Mouse (Mus musculus) hindbrain, embryonic 16.5 days (tissue): ENCODE data around the gene Galk1. TPM values are rescaled to one million over a fixed set of nuclear protein-coding genes. Genes with fewer than 3 reads are reported as not detected.

Experiments
- ATAC-seq: fragments of 200-750 bp; cut with Nextera tagmentation; 2 replicates; pipeline ENCODE4 v1.8.0; 2017; ENCODE audit warnings: moderate TSS enrichment, moderate library complexity
- H3K27ac ChIP-seq: fragments of 300-500 bp; sonication (generic); 2 replicates; pipeline ENCODE4 v1.5.1; 2014; ENCODE audit warnings: low read depth, mild to moderate bottlenecking, control low read depth, low read length, moderate library complexity
- H3K27me3 ChIP-seq: fragments of 300-500 bp; sonication (generic); replicated peaks from 2 replicates; pipeline ENCODE4 v1.6.1; 2014; ENCODE audit warnings: low read length; ENCODE audit not compliant: control insufficient read depth, insufficient read depth
- H3K36me3 ChIP-seq: fragments of 300-500 bp; sonication (generic); 2 replicates; pipeline ENCODE4 v1.6.1; 2014; ENCODE audit warnings: mild to moderate bottlenecking, low read length, moderate library complexity, mixed read lengths; ENCODE audit not compliant: control insufficient read depth, insufficient read depth
- H3K4me1 ChIP-seq: fragments of 300-500 bp; sonication (generic); 2 replicates; pipeline ENCODE4 v1.6.1; 2014; ENCODE audit warnings: low read depth, low read length; ENCODE audit not compliant: control insufficient read depth, insufficient read depth
- H3K4me2 ChIP-seq: fragments of 300-500 bp; sonication (generic); 2 replicates; pipeline ENCODE4 v1.6.1; 2014; ENCODE audit warnings: mild to moderate bottlenecking, low read length, control low read depth, moderate library complexity
- H3K4me3 ChIP-seq: fragments of 300-500 bp; sonication (generic); 2 replicates; pipeline ENCODE4 v1.5.1; 2014; ENCODE audit warnings: mild to moderate bottlenecking, low read length, control low read depth, moderate library complexity
- H3K9ac ChIP-seq: fragments of 300-500 bp; sonication (generic); 2 replicates; pipeline ENCODE4 v1.6.1; 2014; ENCODE audit warnings: low read depth, mild to moderate bottlenecking, control low read depth, low read length, moderate library complexity
- H3K9me3 ChIP-seq: fragments of 300-500 bp; sonication (generic); 2 replicates; pipeline ENCODE4 v1.6.1; 2014; ENCODE audit warnings: mild to moderate bottlenecking, low read length, moderate library complexity; ENCODE audit not compliant: control insufficient read depth
- WGBS: fragments of 180-500 bp; shearing (Covaris S2); extraction: QIAGEN DNeasy Blood & Tissue Kit; methylation state at CpG from one replicate; pipeline ENCODE4 v1.1.7; 2014; 5-methylcytosine and 5-hydroxymethylcytosine counted together
- polyA plus RNA-seq: library from polyadenylated mRNA; unstranded; fragments of >200 nt; fragmentation: Nextera tagmentation; extraction: Ambion mirVana; gene quantifications from 2 replicates; pipeline ENCODE4 v1.2.1, GENCODE M21; 2015

The Galk1 gene
- polyA plus RNA-seq, 1 experiment from 2014 or later, result 76.0 TPM

GRCm38 (mm10) chr11:115975083-115975420, 37.5 kb downstream of the Galk1 start:
- Histone ChIP-seq H3K27me3 (peaks cover 29% of the 10 kb centered on the region), H3K4me3 (peak overlapping the region; percentile 48), H3K9ac (peak overlapping the region; percentile 52), H3K4me2 (peak overlapping the region; percentile 75), H3K4me1 (peaks cover 9% of the 10 kb centered on the region), H3K36me3 (no peaks in the 10 kb centered on the region), H3K9me3 (no peaks in the 10 kb centered on the region), H3K27ac (peak overlapping the region; percentile 44; the same call in 1 of the 2 replicates)
- ATAC-seq, result peak; percentile 52; the same call in 1 of the 2 replicates
- 4% methylated on average over 14 of the region's 18 CpGs for WGBS

DNA sequence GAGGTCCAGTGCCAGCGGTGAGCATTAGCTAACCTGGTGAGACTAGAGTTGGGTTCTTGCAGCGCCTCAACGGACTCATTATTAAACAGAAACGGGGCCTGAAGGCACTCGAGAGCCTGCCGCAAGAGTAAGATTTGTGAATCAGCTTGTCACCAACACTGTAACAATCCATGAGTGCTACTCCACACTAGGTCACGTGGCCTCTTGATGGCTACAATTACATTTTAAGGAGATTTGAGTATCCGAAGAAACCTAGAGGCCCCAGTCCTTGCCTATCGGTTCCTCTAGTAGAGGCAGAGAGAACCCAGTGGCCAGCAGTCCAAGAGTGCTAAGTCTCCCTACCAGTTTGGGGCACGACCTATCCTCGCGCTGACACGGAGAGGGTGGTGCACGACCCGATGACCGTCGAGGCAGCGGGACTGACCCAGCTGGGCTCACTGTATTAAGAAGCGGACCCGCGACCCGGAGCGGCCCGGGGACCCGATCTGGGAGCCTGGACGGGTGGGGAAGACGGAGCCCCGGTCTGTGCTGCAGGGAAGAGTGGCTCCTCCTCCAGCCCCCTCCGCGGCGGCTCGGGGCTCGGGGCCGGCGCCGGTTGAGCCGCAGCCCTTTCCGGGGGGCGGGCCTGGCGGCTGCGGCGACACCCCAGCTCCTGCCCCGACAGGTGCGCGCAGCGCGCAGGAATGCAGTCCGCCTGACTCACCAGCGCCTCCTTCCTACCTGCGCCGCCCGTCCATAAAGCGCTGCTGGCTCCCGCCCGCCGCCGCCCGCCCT, 38.0 kb downstream of the Galk1 start, which contains the start of gene Itgb4:
TSS of gene Itgb4 (plus strand) at position 401 of the 774 bp plus-strand sequence.
- ATAC-seq, result peak; percentile 20; the same call in 1 of the 2 replicates
- peaks cover 29% of the 10 kb centered on the region for H3K27me3 ChIP-seq
- H3K9me3 ChIP-seq, result no peaks in the 10 kb centered on the region
- peak within 1 kb of the TSS; percentile 48 for H3K4me3 ChIP-seq
- H3K27ac ChIP-seq, result peak within 1 kb of the TSS; percentile 44; the same call in 1 of the 2 replicates
- H3K4me1 ChIP-seq, result peaks cover 9% of the 10 kb centered on the region
- H3K4me2 ChIP-seq, result peak within 1 kb of the TSS; percentile 75
- no peaks in the 10 kb centered on the region for H3K36me3 ChIP-seq
- WGBS, result 9% methylated on average over 56 of the region's 58 CpGs
- H3K9ac ChIP-seq, result peak within 1 kb of the TSS; percentile 52

GRCm38 (mm10) chr11:115971016-115971415, 41.5 kb downstream of the Galk1 start:
- peaks cover 9% of the 10 kb centered on the region for H3K4me1 ChIP-seq
- no peak overlapping the region for H3K4me2 ChIP-seq
- peaks cover 24% of the 10 kb centered on the region for H3K27me3 ChIP-seq
- WGBS, result 68% methylated on average over 6 of the region's 6 CpGs
- ATAC-seq, result no peak
- no peak overlapping the region for H3K9ac ChIP-seq
- peaks cover 10% of the 10 kb centered on the region for H3K36me3 ChIP-seq
- no peak overlapping the region for H3K27ac ChIP-seq
- H3K4me3 ChIP-seq, result no peak overlapping the region
- H3K9me3 ChIP-seq, result no peaks in the 10 kb centered on the region

- peaks cover 17% of the 10 kb centered on the region for H3K36me3 ChIP-seq
- no peaks in the 10 kb centered on the region for H3K9me3 ChIP-seq
- WGBS, result 68% methylated on average over 15 of the region's 15 CpGs
- no peak for ATAC-seq
- H3K4me3 ChIP-seq, result no peak overlapping the region
- peaks cover 9% of the 10 kb centered on the region for H3K4me1 ChIP-seq
- no peak overlapping the region for H3K4me2 ChIP-seq
- peaks cover 17% of the 10 kb centered on the region for H3K27me3 ChIP-seq
- no peak overlapping the region for H3K9ac ChIP-seq
- H3K27ac ChIP-seq, result no peak overlapping the region
These were observed 42.4 kb downstream of the Galk1 start for GRCm38 (mm10) chr11:115970006-115970673.

DNA sequence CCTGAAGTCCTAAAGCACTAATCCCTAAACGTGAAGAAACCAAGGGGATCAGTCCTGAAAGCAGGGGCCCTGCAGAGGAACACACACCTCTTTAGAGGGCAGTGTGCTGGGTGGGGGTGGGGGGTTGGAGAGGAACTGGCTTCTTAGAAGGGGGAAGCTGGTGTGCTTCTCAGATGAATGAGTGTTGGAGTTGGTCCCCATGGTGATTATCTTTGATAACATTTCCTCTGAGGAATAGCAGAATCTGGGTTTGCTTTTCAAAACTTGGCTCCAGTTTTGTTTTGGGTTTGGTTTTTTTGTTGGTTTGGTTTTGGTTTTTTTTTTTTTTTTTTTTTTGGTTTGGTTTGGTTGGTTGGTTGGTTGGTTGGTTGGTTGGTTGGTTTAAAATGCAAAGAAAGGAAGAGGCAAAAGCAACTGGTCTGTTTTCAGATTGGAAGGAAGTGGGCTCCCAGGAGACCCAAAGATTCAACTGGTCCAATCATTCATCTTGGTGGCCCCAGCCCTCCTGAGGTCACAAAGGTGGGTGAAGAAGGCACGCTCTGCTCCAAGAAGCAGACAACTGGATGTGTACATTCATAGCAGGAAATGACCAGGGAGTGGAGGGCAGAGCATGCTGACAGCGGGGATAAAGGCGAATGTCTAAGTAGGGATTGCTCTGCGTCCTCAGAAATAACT, 43.7 kb downstream of the Galk1 start:
- Histone ChIP-seq H3K36me3 (peaks cover 26% of the 10 kb centered on the region), H3K4me1 (no peaks in the 10 kb centered on the region), H3K9ac (no peak overlapping the region), H3K27ac (no peak overlapping the region), H3K4me2 (no peak overlapping the region), H3K27me3 (peaks cover 7% of the 10 kb centered on the region), H3K9me3 (no peaks in the 10 kb centered on the region), H3K4me3 (no peak overlapping the region)
- ATAC-seq, result no peak
- WGBS, result 66% methylated on average over 5 of the region's 5 CpGs

DNA sequence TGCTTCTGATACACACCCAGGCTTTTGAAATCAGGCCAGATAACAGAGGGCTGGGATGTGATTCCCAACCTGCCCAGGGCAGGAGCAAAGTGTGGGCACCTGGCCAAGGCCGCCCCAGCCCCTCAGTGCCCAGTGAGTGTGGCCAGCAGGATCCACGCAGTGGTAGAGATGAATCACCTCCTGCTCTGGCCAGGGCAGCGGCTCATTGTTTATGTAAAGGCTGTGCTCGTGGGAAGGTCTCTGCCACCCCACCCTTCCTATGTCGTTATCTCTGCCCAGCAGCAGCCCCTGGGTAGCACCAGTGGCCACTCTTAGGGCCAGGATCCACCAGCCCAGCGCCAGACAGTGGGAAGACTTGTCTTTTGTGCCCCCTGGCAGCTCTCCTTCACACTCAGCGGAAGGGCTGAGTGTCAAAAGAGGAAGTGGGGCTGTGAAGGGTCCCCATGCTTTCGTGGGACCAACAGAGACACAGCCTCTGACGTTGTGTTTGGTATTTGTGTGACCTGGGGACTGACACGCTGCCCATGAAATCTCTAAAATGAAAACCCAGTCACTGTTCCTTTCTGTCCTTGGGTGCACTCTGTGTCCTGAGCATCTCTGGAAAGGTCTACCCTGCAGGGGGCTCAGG, 47.4 kb downstream of the Galk1 start:
- H3K9me3 ChIP-seq, result no peaks in the 10 kb centered on the region
- H3K4me2 ChIP-seq, result no peak overlapping the region
- no peaks in the 10 kb centered on the region for H3K4me1 ChIP-seq
- WGBS, result 89% methylated on average over 10 of the region's 10 CpGs
- H3K9ac ChIP-seq, result no peak overlapping the region; the same call in 1 of the 2 replicates
- no peaks in the 10 kb centered on the region for H3K27me3 ChIP-seq
- no peak for ATAC-seq
- H3K4me3 ChIP-seq, result no peak overlapping the region
- no peak overlapping the region for H3K27ac ChIP-seq
- peaks cover 51% of the 10 kb centered on the region for H3K36me3 ChIP-seq

DNA sequence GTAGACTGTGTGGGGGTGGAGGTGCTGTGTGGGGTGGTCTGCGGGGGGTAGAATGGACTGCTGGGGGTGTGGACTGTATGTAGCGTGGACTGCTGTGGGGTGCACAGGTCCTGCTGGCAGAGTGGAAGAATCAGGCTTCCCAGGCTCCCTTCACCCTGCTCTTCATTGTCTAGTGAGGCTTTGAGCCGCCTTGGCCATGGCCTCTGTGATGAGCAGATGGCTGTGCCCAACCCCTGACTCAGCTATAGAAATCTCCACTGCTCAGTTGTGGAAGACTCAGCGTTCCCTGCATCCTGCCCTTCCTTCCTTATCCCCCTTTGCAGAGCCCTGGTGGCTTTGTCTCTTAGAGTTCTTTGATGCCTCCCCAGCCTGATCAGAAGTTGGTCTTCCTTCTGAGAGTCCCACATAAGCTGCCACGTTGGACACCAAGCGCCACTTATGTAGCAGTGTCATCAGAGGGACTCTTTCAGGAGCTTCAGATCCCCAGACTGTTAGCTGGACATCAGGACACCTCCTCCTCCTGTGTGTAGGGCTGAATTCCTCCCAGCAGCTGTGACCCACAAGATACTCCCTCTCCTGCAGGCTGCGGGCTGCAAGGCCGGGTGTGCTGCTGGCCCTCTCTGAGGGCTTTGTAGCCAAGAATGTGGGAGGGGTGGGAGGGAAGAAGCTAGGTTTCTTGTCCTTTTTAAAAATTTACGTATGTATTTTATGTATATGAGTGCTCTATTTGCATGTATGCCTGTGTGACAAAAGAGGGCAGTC, 49.7 kb downstream of the Galk1 start:
- Histone ChIP-seq H3K4me3 (no peak overlapping the region), H3K9ac (no peak overlapping the region), H3K4me1 (no peaks in the 10 kb centered on the region), H3K36me3 (peaks cover 51% of the 10 kb centered on the region), H3K27me3 (no peaks in the 10 kb centered on the region), H3K27ac (no peak overlapping the region), H3K9me3 (no peaks in the 10 kb centered on the region), H3K4me2 (no peak overlapping the region)
- ATAC-seq, result no peak
- 92% methylated on average over 8 of the region's 9 CpGs for WGBS

GRCm38 (mm10) chr11:115959018-115959417, 53.5 kb downstream of the Galk1 start:
- 86% methylated on average over 9 of the region's 9 CpGs for WGBS
- no peak overlapping the region for H3K27ac ChIP-seq
- peaks cover 25% of the 10 kb centered on the region for H3K36me3 ChIP-seq
- H3K27me3 ChIP-seq, result no peaks in the 10 kb centered on the region
- H3K9ac ChIP-seq, result no peak overlapping the region
- peaks cover 5% of the 10 kb centered on the region; the same call in 1 of the 2 replicates for H3K4me1 ChIP-seq
- no peaks in the 10 kb centered on the region for H3K9me3 ChIP-seq
- no peak overlapping the region for H3K4me2 ChIP-seq
- ATAC-seq, result no peak
- no peak overlapping the region for H3K4me3 ChIP-seq
